Mouse (Mus musculus) heart, embryonic 13.5 days (tissue): ENCODE measurements at regions not wholly inside any gene's neighbourhood (a gene's known extent, or its start where the extent isn't known, plus 50 kb on each side); places are given as distances from the start of the nearest gene placed in this dataset.

Experiments used
- ATAC-seq: fragments of 200-750 bp; cut with Nextera tagmentation; 2 replicates; pipeline ENCODE4 v1.8.0; 2017; ENCODE audit warnings: moderate TSS enrichment; ENCODE audit not compliant: insufficient number of reproducible peaks, low FRiP score, low TSS enrichment; ENCODE audit errors: extremely low read depth
- H3K27ac ChIP-seq: fragments of 300-500 bp; sonication (generic); replicated peaks from 2 replicates; pipeline ENCODE4 v1.5.1; 2015; ENCODE audit warnings: moderate library complexity, mild to moderate bottlenecking, inconsistent platforms
- H3K27me3 ChIP-seq: fragments of 300-500 bp; sonication (generic); replicated peaks from 2 replicates; pipeline ENCODE4 v1.6.1; 2015; ENCODE audit warnings: mild to moderate bottlenecking, inconsistent platforms
- H3K36me3 ChIP-seq: fragments of 300-500 bp; sonication (generic); 2 replicates; pipeline ENCODE4 v1.6.1; 2015; ENCODE audit warnings: mild to moderate bottlenecking, inconsistent platforms
- H3K4me1 ChIP-seq: fragments of 300-500 bp; sonication (generic); 2 replicates; pipeline ENCODE4 v1.6.1; 2015; ENCODE audit warnings: inconsistent platforms
- H3K4me2 ChIP-seq: fragments of 300-500 bp; sonication (generic); 2 replicates; pipeline ENCODE4 v1.6.1; 2015; ENCODE audit warnings: inconsistent platforms, mild to moderate bottlenecking, moderate library complexity
- H3K4me3 ChIP-seq: fragments of 300-500 bp; sonication (generic); 2 replicates; pipeline ENCODE4 v1.5.1; 2015; ENCODE audit warnings: moderate library complexity, mild to moderate bottlenecking, inconsistent platforms
- H3K9ac ChIP-seq: fragments of 300-500 bp; sonication (generic); 2 replicates; pipeline ENCODE4 v1.6.1; 2015; ENCODE audit warnings: inconsistent platforms, mild to moderate bottlenecking, moderate library complexity
- H3K9me3 ChIP-seq: fragments of 300-500 bp; sonication (generic); 2 replicates; pipeline ENCODE4 v1.6.1; 2016; ENCODE audit warnings: inconsistent platforms
- WGBS: fragments of 180-500 bp; shearing (Covaris S2); methylation state at CpG from one replicate; pipeline ENCODE4 v1.1.7; 2015; ENCODE audit warnings: mixed read lengths; 5-methylcytosine and 5-hydroxymethylcytosine counted together

GRCm38 (mm10) chr5:29927594-29927993, 85.3 kb upstream of the Il6 start:
- WGBS = 71% methylated on average over 1 of the region's 1 CpGs

GRCm38 (mm10) chr5:29929381-29929780, 83.5 kb upstream of the Il6 start:
- Histone ChIP-seq H3K4me2 (no peak overlapping the region), H3K9ac (no peak overlapping the region), H3K27ac (no peak overlapping the region), H3K9me3 (no peaks in the 10 kb centered on the region), H3K4me1 (no peaks in the 10 kb centered on the region), H3K4me3 (no peak overlapping the region), H3K27me3 (no peaks in the 10 kb centered on the region), H3K36me3 (no peaks in the 10 kb centered on the region)
- no peak for ATAC-seq
- 83% methylated on average over 2 of the region's 2 CpGs for WGBS

More at GRCm38 (mm10) chr5:29927594-29927993, 85.3 kb upstream of the Il6 start:
- H3K9ac ChIP-seq = no peak overlapping the region
- H3K27ac ChIP-seq = no peak overlapping the region
- no peaks in the 10 kb centered on the region for H3K36me3 ChIP-seq
- no peak overlapping the region for H3K4me3 ChIP-seq
- no peak overlapping the region for H3K4me2 ChIP-seq
- no peaks in the 10 kb centered on the region for H3K9me3 ChIP-seq
- no peaks in the 10 kb centered on the region for H3K4me1 ChIP-seq
- H3K27me3 ChIP-seq = no peaks in the 10 kb centered on the region
- ATAC-seq = no peak

GRCm38 (mm10) chr5:29947225-29947624, 65.7 kb upstream of the Il6 start:
- Histone ChIP-seq H3K36me3 (no peaks in the 10 kb centered on the region), H3K9ac (no peak overlapping the region), H3K27me3 (no peaks in the 10 kb centered on the region), H3K4me3 (no peak overlapping the region), H3K9me3 (no peaks in the 10 kb centered on the region), H3K4me1 (peaks cover 13% of the 10 kb centered on the region), H3K27ac (no peak overlapping the region), H3K4me2 (no peak overlapping the region)
- WGBS = 35% methylated on average over 2 of the region's 2 CpGs
- no peak for ATAC-seq

GRCm38 (mm10) chr5:29948161-29948560, 64.8 kb upstream of the Il6 start:
- H3K27ac ChIP-seq = no peak overlapping the region
- H3K36me3 ChIP-seq = no peaks in the 10 kb centered on the region
- no peak overlapping the region for H3K9ac ChIP-seq
- H3K9me3 ChIP-seq = no peaks in the 10 kb centered on the region
- ATAC-seq = no peak
- WGBS = 57% methylated on average over 3 of the region's 3 CpGs
- peaks cover 13% of the 10 kb centered on the region for H3K4me1 ChIP-seq
- no peaks in the 10 kb centered on the region for H3K27me3 ChIP-seq
- H3K4me3 ChIP-seq = no peak overlapping the region
- no peak overlapping the region for H3K4me2 ChIP-seq

- H3K4me3 ChIP-seq = no peak overlapping the region
- H3K4me1 ChIP-seq = peaks cover 13% of the 10 kb centered on the region
- H3K27me3 ChIP-seq = no peaks in the 10 kb centered on the region
- ATAC-seq = no peak
- WGBS = 72% methylated on average over 5 of the region's 5 CpGs
- H3K4me2 ChIP-seq = no peak overlapping the region
- H3K9me3 ChIP-seq = no peaks in the 10 kb centered on the region
- no peak overlapping the region for H3K9ac ChIP-seq
- H3K36me3 ChIP-seq = no peaks in the 10 kb centered on the region
- no peak overlapping the region for H3K27ac ChIP-seq
Observed at GRCm38 (mm10) chr5:29950456-29951170, 62.3 kb upstream of the Il6 start.

GRCm38 (mm10) chr5:29951381-29952350, 61.2 kb upstream of the Il6 start:
- no peaks in the 10 kb centered on the region for H3K36me3 ChIP-seq
- H3K9me3 ChIP-seq = no peaks in the 10 kb centered on the region
- H3K4me1 ChIP-seq = peaks cover 11% of the 10 kb centered on the region
- WGBS = 71% methylated on average over 7 of the region's 7 CpGs
- no peak overlapping the region for H3K4me2 ChIP-seq
- H3K27ac ChIP-seq = no peak overlapping the region
- no peaks in the 10 kb centered on the region for H3K27me3 ChIP-seq
- no peak overlapping the region for H3K4me3 ChIP-seq
- no peak for ATAC-seq
- no peak overlapping the region for H3K9ac ChIP-seq
